Mouse (Mus musculus) hindbrain, embryonic 15.5 days (tissue): ENCODE results near the gene Rapgef4. TPM values are rescaled to one million over a fixed set of nuclear protein-coding genes. Genes with fewer than 3 reads are reported as not detected.

Source experiments
- ATAC-seq: fragments of 200-750 bp; cut with Nextera tagmentation; 2 replicates; pipeline ENCODE4 v1.8.0; 2017; ENCODE audit warnings: low read depth, moderate number of reproducible peaks, moderate TSS enrichment; ENCODE audit not compliant: low FRiP score
- H3K27ac ChIP-seq: fragments of 300-500 bp; sonication (generic); replicated peaks from 2 replicates; pipeline ENCODE4 v1.5.1; 2015; ENCODE audit warnings: mild to moderate bottlenecking, inconsistent platforms
- H3K27me3 ChIP-seq: fragments of 300-500 bp; sonication (generic); 2 replicates; pipeline ENCODE4 v1.6.1; 2015; ENCODE audit warnings: control low read depth, inconsistent platforms
- H3K36me3 ChIP-seq: fragments of 300-500 bp; sonication (generic); 2 replicates; pipeline ENCODE4 v1.6.1; 2015; ENCODE audit warnings: control low read depth, inconsistent platforms
- H3K4me1 ChIP-seq: fragments of 300-500 bp; sonication (generic); replicated peaks from 2 replicates; pipeline ENCODE4 v1.6.1; 2015; ENCODE audit warnings: control low read depth, inconsistent platforms
- H3K4me2 ChIP-seq: fragments of 300-500 bp; sonication (generic); 2 replicates; pipeline ENCODE4 v1.6.1; 2015; ENCODE audit warnings: moderate library complexity, mild to moderate bottlenecking, inconsistent platforms
- H3K4me3 ChIP-seq: fragments of 300-500 bp; sonication (generic); 2 replicates; pipeline ENCODE4 v1.5.1; 2015; ENCODE audit warnings: mild to moderate bottlenecking, inconsistent platforms
- H3K9ac ChIP-seq: fragments of 300-500 bp; sonication (generic); 2 replicates; pipeline ENCODE4 v1.6.1; 2015; ENCODE audit warnings: inconsistent platforms
- H3K9me3 ChIP-seq: fragments of 300-500 bp; sonication (generic); 2 replicates; pipeline ENCODE4 v1.6.1; 2016; ENCODE audit warnings: control low read depth, inconsistent platforms
- WGBS: fragments of 180-500 bp; shearing (Covaris S2); methylation state at CpG from one replicate; pipeline ENCODE4 v1.1.7; 2015; 5-methylcytosine and 5-hydroxymethylcytosine counted together
- polyA plus RNA-seq: library from polyadenylated mRNA; unstranded; fragments of >200 nt; fragmentation: Nextera tagmentation; extraction: Ambion mirVana; gene quantifications from 2 replicates; pipeline ENCODE4 v1.2.1, GENCODE M21; 2015

Gene Rapgef4
- polyA plus RNA-seq, 1 experiment from 2014 or later: 34.2 TPM

DNA sequence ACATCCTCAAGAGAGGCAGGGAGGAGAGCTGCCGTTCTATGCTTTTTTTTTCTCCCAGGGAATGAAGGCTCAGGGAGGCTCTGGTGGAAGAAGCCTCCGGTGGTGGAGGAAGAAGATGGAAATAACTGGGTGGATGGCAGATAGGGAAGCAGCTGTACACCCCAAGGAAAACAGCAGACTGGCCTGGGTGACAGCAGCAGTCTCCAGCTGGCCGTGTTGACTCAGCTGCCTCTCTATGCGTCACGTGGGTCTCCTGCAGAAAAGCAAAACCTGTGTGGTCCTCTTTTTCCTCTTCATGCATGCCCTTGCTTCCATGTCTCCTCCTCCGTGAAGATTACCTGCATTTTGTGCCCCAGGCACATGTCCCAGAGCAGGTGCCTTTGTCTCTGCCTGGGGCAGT is 7.5 kb downstream of the Rapgef4 start:
- no peaks in the 10 kb centered on the region for H3K36me3 ChIP-seq
- no peak for ATAC-seq
- 64% methylated on average over 6 of the region's 6 CpGs for WGBS
- no peak overlapping the region for H3K27ac ChIP-seq
- H3K27me3 ChIP-seq: no peaks in the 10 kb centered on the region
- H3K4me2 ChIP-seq: no peak overlapping the region
- 0 out of 2 replicates have a peak, but pooled peaks cover 6% of the 10 kb centered on the region for H3K4me1 ChIP-seq
- no peaks in the 10 kb centered on the region for H3K9me3 ChIP-seq
- H3K9ac ChIP-seq: no peak overlapping the region
- no peak overlapping the region for H3K4me3 ChIP-seq

DNA sequence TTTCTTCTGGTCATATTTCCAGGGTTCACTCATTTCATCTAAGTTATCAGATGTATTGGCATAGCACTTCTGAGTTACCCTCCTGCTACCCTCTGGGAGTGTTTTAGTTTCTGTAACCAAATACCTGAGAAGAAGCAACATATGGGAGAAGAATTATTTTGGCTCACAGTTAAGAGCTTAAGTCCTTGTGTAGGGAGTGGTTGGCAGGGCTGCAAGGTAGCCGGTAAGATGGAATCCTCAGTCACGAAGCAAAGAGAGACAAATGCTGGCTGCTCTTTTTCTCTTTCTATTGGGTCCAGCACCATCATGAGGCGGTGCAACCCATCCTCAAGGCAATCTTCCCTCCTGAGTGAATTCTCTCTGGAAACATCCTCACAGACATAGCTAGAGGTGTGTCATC is 11.1 kb downstream of the Rapgef4 start:
- Histone ChIP-seq H3K27me3 (no peaks in the 10 kb centered on the region), H3K4me1 (0 out of 2 replicates have a peak, but pooled peaks cover 3% of the 10 kb centered on the region), H3K36me3 (no peaks in the 10 kb centered on the region), H3K9ac (no peak overlapping the region), H3K4me2 (no peak overlapping the region), H3K4me3 (no peak overlapping the region), H3K27ac (no peak overlapping the region), H3K9me3 (no peaks in the 10 kb centered on the region)
- ATAC-seq: no peak
- 99% methylated on average over 3 of the region's 3 CpGs for WGBS

- Histone ChIP-seq H3K4me2 (no peak overlapping the region), H3K27me3 (no peaks in the 10 kb centered on the region), H3K27ac (no peak overlapping the region), H3K36me3 (no peaks in the 10 kb centered on the region), H3K9me3 (no peaks in the 10 kb centered on the region), H3K4me3 (no peak overlapping the region), H3K4me1 (0 out of 2 replicates have a peak, but pooled peaks cover 3% of the 10 kb centered on the region), H3K9ac (no peak overlapping the region)
- WGBS: 75% methylated on average over 5 of the region's 5 CpGs
- no peak for ATAC-seq
Observed at GRCm38 (mm10) chr2:71993729-71994423, 12.8 kb downstream of the Rapgef4 start.

GRCm38 (mm10) chr2:71998531-71998930 is 17.5 kb downstream of the Rapgef4 start:
- H3K4me1 ChIP-seq: 0 out of 2 replicates have a peak, but pooled peaks cover 3% of the 10 kb centered on the region
- H3K9ac ChIP-seq: no peak overlapping the region
- H3K27ac ChIP-seq: no peak overlapping the region
- H3K4me2 ChIP-seq: no peak overlapping the region
- no peaks in the 10 kb centered on the region for H3K36me3 ChIP-seq
- no peaks in the 10 kb centered on the region for H3K9me3 ChIP-seq
- no peaks in the 10 kb centered on the region for H3K27me3 ChIP-seq
- no peak overlapping the region for H3K4me3 ChIP-seq
- 92% methylated on average over 2 of the region's 2 CpGs for WGBS
- ATAC-seq: no peak

- no peak overlapping the region for H3K9ac ChIP-seq
- 0 out of 2 replicates have a peak, but pooled peaks cover 3% of the 10 kb centered on the region for H3K4me1 ChIP-seq
- no peak overlapping the region for H3K27ac ChIP-seq
- H3K27me3 ChIP-seq: no peaks in the 10 kb centered on the region
- no peaks in the 10 kb centered on the region for H3K9me3 ChIP-seq
- ATAC-seq: no peak
- WGBS: 60% methylated on average over 2 of the region's 2 CpGs
- no peak overlapping the region for H3K4me3 ChIP-seq
- no peak overlapping the region for H3K4me2 ChIP-seq
- H3K36me3 ChIP-seq: no peaks in the 10 kb centered on the region
Observed at GRCm38 (mm10) chr2:72000102-72000501, 19.1 kb downstream of the Rapgef4 start.

- H3K4me1 ChIP-seq: no peaks in the 10 kb centered on the region
- H3K9me3 ChIP-seq: no peaks in the 10 kb centered on the region
- H3K4me2 ChIP-seq: no peak overlapping the region
- ATAC-seq: no peak
- no peak overlapping the region for H3K9ac ChIP-seq
- H3K4me3 ChIP-seq: no peak overlapping the region
- no peak overlapping the region for H3K27ac ChIP-seq
- 81% methylated on average over 5 of the region's 5 CpGs for WGBS
- no peaks in the 10 kb centered on the region for H3K36me3 ChIP-seq
- no peaks in the 10 kb centered on the region for H3K27me3 ChIP-seq
Observed at GRCm38 (mm10) chr2:72002843-72003370, 21.9 kb downstream of the Rapgef4 start.

GRCm38 (mm10) chr2:72003756-72004525 is 22.9 kb downstream of the Rapgef4 start:
- ATAC-seq: no peak
- 85% methylated on average over 13 of the region's 13 CpGs for WGBS
- H3K27ac ChIP-seq: no peak overlapping the region
- H3K36me3 ChIP-seq: no peaks in the 10 kb centered on the region
- H3K9ac ChIP-seq: no peak overlapping the region
- no peaks in the 10 kb centered on the region for H3K9me3 ChIP-seq
- no peaks in the 10 kb centered on the region for H3K27me3 ChIP-seq
- no peaks in the 10 kb centered on the region for H3K4me1 ChIP-seq
- H3K4me2 ChIP-seq: no peak overlapping the region
- no peak overlapping the region for H3K4me3 ChIP-seq

DNA sequence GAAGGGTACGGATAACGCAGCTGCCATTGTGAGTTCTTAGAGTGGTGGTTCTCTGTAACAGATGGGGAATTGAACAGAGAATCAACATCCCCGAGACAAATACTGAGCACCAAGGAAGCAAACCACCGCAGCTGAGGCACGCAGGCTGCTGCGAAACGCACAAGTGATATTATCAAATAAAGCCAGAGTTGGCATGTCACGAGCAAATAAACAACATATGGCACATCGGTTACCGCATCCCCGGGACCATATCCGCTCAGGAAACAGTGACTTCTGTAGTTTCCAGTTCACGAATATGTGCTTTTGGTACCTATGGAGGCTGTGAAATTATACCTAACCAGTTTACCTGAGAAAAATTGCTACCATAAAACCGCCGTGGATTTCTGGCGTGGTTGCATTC is 24.0 kb downstream of the Rapgef4 start:
- Histone ChIP-seq H3K27me3 (no peaks in the 10 kb centered on the region), H3K9ac (no peak overlapping the region), H3K27ac (no peak overlapping the region), H3K36me3 (no peaks in the 10 kb centered on the region), H3K9me3 (no peaks in the 10 kb centered on the region), H3K4me3 (no peak overlapping the region), H3K4me2 (no peak overlapping the region), H3K4me1 (no peaks in the 10 kb centered on the region; the same call in 1 of the 2 replicates)
- 83% methylated on average over 16 of the region's 16 CpGs for WGBS
- no peak for ATAC-seq

DNA sequence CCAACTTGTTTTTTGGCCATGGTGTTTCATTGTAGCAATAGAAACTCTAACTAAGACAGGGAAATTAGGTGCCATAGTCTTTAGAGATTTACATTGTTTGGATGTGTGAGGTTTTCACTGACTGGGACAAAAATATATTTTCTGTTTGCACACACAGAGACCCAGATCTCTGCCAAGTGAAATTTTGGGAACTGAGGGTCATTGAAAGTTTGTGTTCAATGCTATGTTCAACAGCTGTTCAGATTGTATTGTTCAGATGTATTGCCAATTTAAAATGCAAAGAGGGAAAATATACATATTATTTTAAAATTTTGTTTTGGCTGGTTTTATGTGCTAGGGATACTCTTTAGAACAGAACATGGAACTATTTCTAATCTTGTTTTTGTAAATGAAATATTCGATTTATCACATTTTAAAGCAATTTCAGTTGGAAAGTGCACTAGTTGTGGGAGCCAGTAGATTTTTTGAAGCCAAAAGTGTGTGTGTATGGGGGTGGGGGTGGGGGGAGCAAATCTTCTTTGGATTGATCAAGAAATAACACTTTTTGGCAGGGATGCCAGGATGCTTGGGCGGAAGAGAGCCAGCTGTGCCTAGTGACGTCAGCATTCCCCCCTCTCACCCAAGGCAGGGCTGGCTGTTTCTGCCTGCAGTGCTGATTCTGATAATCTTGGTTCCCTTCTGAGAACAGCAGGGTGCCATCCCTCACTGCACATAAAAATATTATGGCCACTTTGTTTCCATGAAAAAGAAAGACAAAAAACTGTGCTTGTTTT is 28.6 kb downstream of the Rapgef4 start:
- Histone ChIP-seq H3K9ac (no peak overlapping the region), H3K4me2 (no peak overlapping the region), H3K4me3 (no peak overlapping the region), H3K27ac (no peak overlapping the region), H3K36me3 (no peaks in the 10 kb centered on the region), H3K27me3 (no peaks in the 10 kb centered on the region), H3K4me1 (no peaks in the 10 kb centered on the region; the same call in 1 of the 2 replicates), H3K9me3 (no peaks in the 10 kb centered on the region)
- no peak for ATAC-seq
- 62% methylated on average over 3 of the region's 3 CpGs for WGBS

- ATAC-seq: no peak
- H3K27me3 ChIP-seq: no peaks in the 10 kb centered on the region
Observed at GRCm38 (mm10) chr2:72015366-72015765, 34.3 kb downstream of the Rapgef4 start.

DNA sequence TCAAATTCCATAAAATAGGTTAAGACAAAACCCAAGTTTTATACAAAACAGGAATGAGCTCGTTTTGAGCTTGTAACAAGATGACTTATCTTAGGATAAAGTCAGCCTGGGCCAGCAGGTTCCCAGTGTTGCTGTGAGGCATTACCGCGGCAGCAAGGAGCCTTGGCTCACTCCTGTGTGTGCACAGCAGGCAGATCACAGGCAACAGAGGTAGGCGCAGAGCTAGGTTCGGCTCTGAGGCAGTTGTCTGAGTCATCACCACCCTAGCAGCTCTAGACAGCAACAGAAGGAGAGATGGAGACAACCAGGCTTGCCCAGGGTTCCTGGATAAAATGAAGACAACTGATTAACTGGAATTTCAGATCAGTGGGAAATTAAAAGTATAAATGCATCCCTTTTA is 35.0 kb downstream of the Rapgef4 start:
- Histone ChIP-seq H3K27me3 (no peaks in the 10 kb centered on the region), H3K9me3 (no peaks in the 10 kb centered on the region), H3K4me2 (no peak overlapping the region), H3K27ac (no peak overlapping the region), H3K4me1 (no peaks in the 10 kb centered on the region), H3K4me3 (no peak overlapping the region), H3K36me3 (no peaks in the 10 kb centered on the region), H3K9ac (no peak overlapping the region)
- no peak for ATAC-seq
- WGBS: 49% methylated on average over 5 of the region's 5 CpGs

More at GRCm38 (mm10) chr2:72015366-72015765, 34.3 kb downstream of the Rapgef4 start:
- no peak overlapping the region for H3K27ac ChIP-seq
- no peak overlapping the region for H3K4me3 ChIP-seq
- H3K4me1 ChIP-seq: no peaks in the 10 kb centered on the region
- no peak overlapping the region for H3K9ac ChIP-seq
- no peaks in the 10 kb centered on the region for H3K36me3 ChIP-seq
- no peak overlapping the region for H3K4me2 ChIP-seq
- no peaks in the 10 kb centered on the region for H3K9me3 ChIP-seq
- 87% methylated on average over 8 of the region's 8 CpGs for WGBS
